Mouse (Mus musculus) heart, embryonic 10.5 days (tissue): ENCODE measurements around the gene Vps18. TPM values are rescaled to one million over a fixed set of nuclear protein-coding genes. Genes with fewer than 3 reads are reported as not detected.

Experiments
- DNase-seq: peaks from one replicate; pipeline ENCODE4 v3.0.0-alpha.2; 2017; ENCODE audit warnings: low spot score
- H3K27ac ChIP-seq: fragments of 300-500 bp; sonication (generic); 2 replicates; pipeline ENCODE4 v1.5.1; 2016; ENCODE audit warnings: mild to moderate bottlenecking
- H3K27me3 ChIP-seq: fragments of 300-500 bp; sonication (generic); 2 replicates; pipeline ENCODE4 v1.6.1; 2016; ENCODE audit warnings: mild to moderate bottlenecking; ENCODE audit not compliant: poor library complexity, insufficient read depth, severe bottlenecking
- H3K36me3 ChIP-seq: fragments of 300-500 bp; sonication (generic); 2 replicates; pipeline ENCODE4 v1.6.1; 2016; ENCODE audit warnings: mild to moderate bottlenecking, moderate library complexity
- H3K4me1 ChIP-seq: fragments of 300-500 bp; sonication (generic); 2 replicates; pipeline ENCODE4 v1.6.1; 2016; ENCODE audit warnings: mild to moderate bottlenecking
- H3K4me3 ChIP-seq: fragments of 300-500 bp; sonication (generic); 2 replicates; pipeline ENCODE4 v1.5.1; 2016; ENCODE audit warnings: mild to moderate bottlenecking, moderate library complexity
- H3K9me3 ChIP-seq: fragments of 300-500 bp; sonication (generic); 2 replicates; pipeline ENCODE4 v1.6.1; 2016; ENCODE audit warnings: mild to moderate bottlenecking, moderate library complexity
- WGBS: fragments of 180-500 bp; shearing (Covaris S2); methylation state at CpG from one replicate; pipeline ENCODE4 v1.1.7; 2016; 5-methylcytosine and 5-hydroxymethylcytosine counted together
- polyA plus RNA-seq: library from polyadenylated mRNA; unstranded; fragments of >200 nt; fragmentation: Nextera tagmentation; extraction: Ambion mirVana; gene quantifications from 2 replicates; pipeline ENCODE4 v1.2.1, GENCODE M21; 2016

The Vps18 gene
- polyA plus RNA-seq, 1 experiment from 2014 or later: 18.6 TPM

DNA sequence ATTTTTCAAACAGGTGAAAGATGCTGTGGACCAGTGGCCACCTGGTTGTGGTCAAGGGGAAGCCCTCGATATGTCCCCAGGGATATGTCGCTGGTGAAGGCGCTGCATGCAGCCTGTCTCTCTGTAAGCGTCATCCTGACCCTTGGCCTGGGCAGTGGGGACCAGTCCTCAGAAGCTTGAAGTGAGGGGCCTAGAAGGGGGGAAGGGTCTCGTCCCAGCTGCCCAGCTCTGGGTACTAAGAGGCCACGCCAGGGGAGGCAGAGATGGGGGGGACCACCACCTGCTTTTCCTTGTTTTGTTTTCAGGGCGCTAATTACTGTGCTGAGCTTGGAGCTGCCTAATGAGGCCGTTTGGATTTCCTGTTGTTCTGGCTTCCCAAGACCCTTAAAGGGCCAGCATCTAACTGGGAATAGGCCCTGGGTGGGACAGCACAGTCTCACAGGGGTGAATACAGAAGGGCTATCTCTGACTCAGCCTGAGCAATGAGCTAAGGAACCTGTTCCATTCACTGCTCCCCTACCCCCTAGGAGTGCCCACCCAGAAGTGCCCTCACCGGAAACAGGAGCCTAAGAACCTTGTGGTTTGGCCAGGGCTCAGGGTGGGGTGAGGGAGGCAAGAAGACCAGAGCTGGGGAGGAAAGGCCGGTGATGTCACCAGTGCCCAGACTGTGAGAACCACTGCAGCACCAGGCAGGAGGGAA, 25.4 kb downstream of the Vps18 start:
- H3K27ac ChIP-seq: peak overlapping the region; percentile 60; the same call in 1 of the 2 replicates
- 29% methylated on average over 10 of the region's 10 CpGs for WGBS
- no peak for DNase-seq
- peaks cover 43% of the 10 kb centered on the region for H3K4me1 ChIP-seq
- H3K4me3 ChIP-seq: no peak overlapping the region
- no peaks in the 10 kb centered on the region for H3K36me3 ChIP-seq
- H3K27me3 ChIP-seq: peaks cover 33% of the 10 kb centered on the region
- H3K9me3 ChIP-seq: 0 out of 2 replicates have a peak, but pooled peaks cover 3% of the 10 kb centered on the region

GRCm38 (mm10) chr2:119314742-119315310, 26.3 kb downstream of the Vps18 start:
- Histone ChIP-seq H3K9me3 (0 out of 2 replicates have a peak, but pooled peaks cover 3% of the 10 kb centered on the region), H3K27me3 (peaks cover 41% of the 10 kb centered on the region), H3K4me1 (peaks cover 43% of the 10 kb centered on the region), H3K27ac (peak overlapping the region; percentile 60; the same call in 1 of the 2 replicates), H3K4me3 (no peak overlapping the region), H3K36me3 (no peaks in the 10 kb centered on the region)
- no peak for DNase-seq
- 56% methylated on average over 12 of the region's 12 CpGs for WGBS

DNA sequence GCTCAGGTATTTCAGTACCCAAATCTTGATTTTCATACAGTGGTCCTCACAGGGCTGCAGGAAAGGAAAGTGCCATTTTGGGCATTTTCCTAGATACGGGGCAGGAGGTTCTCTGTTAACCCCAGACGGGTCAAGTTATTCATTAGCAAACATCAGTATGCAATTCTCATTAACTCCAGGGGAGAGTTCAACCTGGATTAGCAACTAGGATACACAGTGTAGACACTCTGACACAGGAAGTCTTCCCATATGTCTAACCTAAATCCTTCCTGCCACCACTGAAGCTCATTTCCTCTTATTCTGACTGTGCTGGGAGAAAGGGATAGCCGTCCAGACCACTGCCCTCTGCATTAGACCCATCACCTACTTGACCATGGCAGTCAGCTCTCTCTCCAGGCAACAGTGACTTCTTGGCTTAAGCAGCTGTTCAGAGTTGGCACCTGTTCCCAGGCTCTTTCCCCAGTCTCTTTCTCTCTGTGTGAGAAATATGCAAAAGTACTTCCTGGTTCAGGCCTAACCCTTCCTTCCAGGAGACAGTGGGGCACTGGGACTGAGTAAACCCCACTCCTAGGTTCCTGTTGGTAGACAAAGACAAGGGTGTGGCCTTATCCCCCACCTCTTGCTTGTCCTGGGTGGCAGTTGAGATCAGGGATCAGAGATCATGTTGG, 29.6 kb downstream of the Vps18 start:
- WGBS: 61% methylated on average over 3 of the region's 3 CpGs
- H3K27ac ChIP-seq: no peak overlapping the region
- H3K36me3 ChIP-seq: no peaks in the 10 kb centered on the region
- peaks cover 71% of the 10 kb centered on the region for H3K27me3 ChIP-seq
- no peak for DNase-seq
- peaks cover 47% of the 10 kb centered on the region for H3K4me1 ChIP-seq
- no peak overlapping the region for H3K4me3 ChIP-seq
- 0 out of 2 replicates have a peak, but pooled peaks cover 3% of the 10 kb centered on the region for H3K9me3 ChIP-seq

GRCm38 (mm10) chr2:119320571-119320970, 32.0 kb downstream of the Vps18 start:
- no peak overlapping the region for H3K4me3 ChIP-seq
- WGBS: 60% methylated on average over 8 of the region's 8 CpGs
- peaks cover 73% of the 10 kb centered on the region for H3K27me3 ChIP-seq
- H3K36me3 ChIP-seq: no peaks in the 10 kb centered on the region
- 0 out of 2 replicates have a peak, but pooled peaks cover 3% of the 10 kb centered on the region for H3K9me3 ChIP-seq
- DNase-seq: no peak
- H3K4me1 ChIP-seq: peaks cover 47% of the 10 kb centered on the region
- H3K27ac ChIP-seq: no peak overlapping the region

DNA sequence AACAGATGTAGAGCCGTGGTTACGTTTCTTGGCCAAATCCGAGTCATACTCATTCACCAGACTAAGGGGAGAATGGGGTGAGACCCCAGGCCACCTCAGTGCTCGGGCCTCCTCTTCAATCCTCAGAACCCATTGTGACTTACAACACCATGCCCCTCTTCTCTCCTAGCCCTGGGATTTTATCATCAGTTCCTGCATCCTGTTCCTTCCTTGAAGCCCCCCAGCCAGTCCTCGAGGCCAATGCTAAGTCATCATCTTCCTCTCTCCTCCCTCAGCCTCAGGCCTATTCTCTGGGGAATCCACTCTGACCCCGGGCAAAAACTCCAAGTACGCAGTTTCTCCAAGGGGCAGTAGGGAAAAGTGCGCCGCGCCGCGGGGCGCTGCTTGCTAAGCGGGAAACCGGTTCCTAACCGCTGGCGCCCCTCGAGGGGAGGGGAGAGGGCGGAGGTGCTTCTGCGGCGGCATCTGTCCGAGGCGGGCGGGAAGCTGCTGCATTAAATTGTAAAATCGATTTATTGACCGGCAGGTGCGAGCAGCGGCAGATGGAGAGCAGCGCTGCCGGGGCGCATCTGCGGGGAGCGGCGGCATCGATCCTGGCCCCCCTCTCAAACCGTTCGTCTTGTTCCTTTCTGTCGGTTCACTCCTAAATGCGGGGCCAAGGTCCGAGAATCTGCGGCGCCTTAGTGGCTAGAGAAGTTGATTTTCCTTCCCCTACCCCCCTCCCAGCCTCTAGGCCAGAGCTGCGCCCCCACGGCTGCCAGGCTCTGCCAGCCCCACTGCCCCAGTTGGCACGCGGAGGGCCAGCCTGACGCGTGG, 33.4 kb downstream of the Vps18 start:
- DNase-seq: no peak
- H3K27ac ChIP-seq: peak overlapping the region; percentile 65
- no peaks in the 10 kb centered on the region for H3K36me3 ChIP-seq
- peaks cover 86% of the 10 kb centered on the region for H3K27me3 ChIP-seq
- H3K9me3 ChIP-seq: no peaks in the 10 kb centered on the region
- H3K4me1 ChIP-seq: peaks cover 61% of the 10 kb centered on the region
- peak overlapping the region; percentile 55 for H3K4me3 ChIP-seq
- 4% methylated on average over 48 of the region's 48 CpGs for WGBS

DNA sequence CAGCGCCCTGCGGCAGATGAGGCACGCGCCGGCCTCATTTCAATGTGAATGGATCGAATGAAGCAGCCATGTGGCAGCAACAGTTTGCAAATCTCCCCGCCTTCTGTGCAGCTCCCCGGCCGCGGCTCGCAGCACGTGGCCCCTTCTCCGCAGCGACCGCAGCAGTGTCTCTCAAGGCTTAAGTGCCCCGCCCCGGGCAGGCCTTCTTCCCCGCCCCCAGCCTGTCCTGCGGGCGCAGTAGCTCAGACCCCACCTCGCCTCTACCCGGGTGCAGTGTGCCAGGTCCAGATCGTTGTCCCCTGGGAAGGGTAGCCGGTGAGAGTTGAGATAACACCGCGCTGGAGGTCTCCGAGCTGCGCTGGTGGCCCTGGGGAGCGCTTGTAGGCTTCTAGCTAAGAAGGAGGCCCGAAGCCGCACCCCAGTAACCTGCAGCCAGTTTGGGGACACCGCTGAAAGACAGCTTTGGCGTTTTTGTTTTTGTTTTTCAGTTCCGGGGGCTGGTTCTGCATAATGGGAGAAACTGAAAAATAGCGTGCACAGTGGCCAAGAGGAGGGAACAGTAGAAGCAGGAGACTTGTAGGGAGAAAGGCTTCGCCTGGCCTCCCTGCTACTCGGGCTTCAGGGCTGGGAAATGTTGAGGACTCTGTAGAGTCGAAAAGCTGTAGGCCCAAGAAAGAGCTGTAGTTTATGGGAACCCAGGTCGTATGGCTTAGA, 34.2 kb downstream of the Vps18 start:
- Histone ChIP-seq H3K36me3 (no peaks in the 10 kb centered on the region), H3K27me3 (peaks cover 94% of the 10 kb centered on the region), H3K4me3 (peak overlapping the region; percentile 55), H3K27ac (peak overlapping the region; percentile 65), H3K9me3 (no peaks in the 10 kb centered on the region), H3K4me1 (peaks cover 64% of the 10 kb centered on the region)
- DNase-seq: no peak
- WGBS: 4% methylated on average over 39 of the region's 39 CpGs

DNA sequence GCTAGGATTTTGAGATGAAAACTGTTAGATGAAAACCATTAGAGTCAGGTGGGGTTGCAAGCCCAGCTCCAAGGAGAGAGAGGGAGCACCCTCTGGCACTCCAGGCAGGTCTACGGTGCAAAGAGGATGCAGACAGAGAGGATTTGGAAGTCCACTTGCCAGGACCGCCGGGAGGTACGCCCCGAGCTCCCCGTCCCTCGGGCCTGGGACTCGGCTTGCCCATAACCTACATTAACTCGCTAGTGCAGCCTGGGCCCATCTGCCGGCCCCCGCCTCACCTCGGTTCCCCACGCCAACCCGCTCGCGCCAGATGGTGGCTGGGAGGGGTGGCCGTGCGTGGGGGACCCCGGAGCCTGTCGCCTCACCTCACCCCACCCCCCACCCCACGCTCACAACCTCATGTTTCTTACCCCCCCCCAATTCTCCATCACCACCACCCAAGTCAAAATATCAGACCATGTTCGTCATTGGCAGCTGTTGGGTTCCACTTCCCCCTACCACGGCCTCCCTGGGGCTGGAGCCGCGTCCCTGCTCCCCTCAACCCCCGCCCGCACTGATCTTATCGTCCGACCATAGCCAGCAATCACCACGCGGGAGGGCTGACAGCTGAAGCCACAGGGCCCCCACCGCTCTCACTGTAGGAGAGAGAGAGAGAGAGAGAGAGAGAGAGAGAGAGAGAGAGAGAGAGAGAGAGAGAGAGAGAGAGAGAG, 35.5 kb downstream of the Vps18 start:
- DNase-seq: no peak
- 3% methylated on average over 30 of the region's 32 CpGs for WGBS
- peaks cover 70% of the 10 kb centered on the region for H3K4me1 ChIP-seq

DNA sequence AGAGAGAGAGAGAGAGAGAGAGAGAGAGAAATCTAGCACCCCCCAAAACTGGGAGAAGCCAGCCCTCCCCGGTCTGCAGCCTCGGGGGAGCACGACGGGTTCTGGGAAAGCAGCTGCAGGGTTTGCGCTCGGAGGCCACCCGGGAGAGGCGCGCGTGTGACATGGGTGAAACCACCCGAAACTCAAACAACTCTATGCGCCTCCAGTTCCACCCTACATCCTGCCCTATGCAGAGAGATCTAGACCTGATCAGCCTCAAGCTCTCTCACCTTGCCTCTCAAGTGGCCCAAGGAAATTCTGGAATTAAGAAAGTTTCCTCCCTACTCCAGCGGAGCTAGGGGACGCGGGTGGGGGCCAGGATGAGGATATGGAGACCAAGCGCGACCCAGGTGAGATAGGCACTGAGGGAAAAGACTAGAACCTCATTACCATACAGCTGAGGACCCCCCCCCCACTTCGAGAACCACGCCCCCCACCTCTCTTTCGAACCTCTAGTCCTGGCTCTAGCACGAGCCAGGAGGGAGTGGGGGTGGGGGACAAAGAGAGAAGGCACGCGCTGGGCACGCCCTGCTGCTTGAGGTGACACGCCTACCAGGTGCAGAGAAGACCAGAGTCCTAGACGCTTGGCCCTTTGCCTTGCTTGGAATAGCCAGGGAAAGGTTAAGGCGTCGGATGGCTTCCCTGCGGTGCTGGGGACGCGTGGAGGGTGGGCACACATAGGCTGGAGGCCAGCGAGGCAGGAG, 36.2 kb downstream of the Vps18 start:
- H3K4me3 ChIP-seq: peak overlapping the region; percentile 73
- H3K27ac ChIP-seq: peak overlapping the region; percentile 72; the same call in 1 of the 2 replicates
- H3K9me3 ChIP-seq: no peaks in the 10 kb centered on the region
- peaks cover 99% of the 10 kb centered on the region for H3K27me3 ChIP-seq
- peaks cover 70% of the 10 kb centered on the region for H3K4me1 ChIP-seq
- under 1% methylated on average over 32 of the region's 32 CpGs for WGBS
- H3K36me3 ChIP-seq: no peaks in the 10 kb centered on the region
- DNase-seq: no peak

More for the DNA sequence above, 35.5 kb downstream of the Vps18 start:
- H3K36me3 ChIP-seq: no peaks in the 10 kb centered on the region
- H3K27me3 ChIP-seq: peaks cover 98% of the 10 kb centered on the region
- H3K9me3 ChIP-seq: no peaks in the 10 kb centered on the region
- H3K27ac ChIP-seq: peak overlapping the region; percentile 8; the same call in 1 of the 2 replicates
- peak overlapping the region; percentile 73 for H3K4me3 ChIP-seq

GRCm38 (mm10) chr2:119325568-119326143, 37.1 kb downstream of the Vps18 start, which contains the start of gene Dll4:
Dll4 (plus strand) TSS chr2:119325784.
- peak within 1 kb of the TSS; percentile 73 for H3K4me3 ChIP-seq
- WGBS: under 1% methylated on average over 33 of the region's 33 CpGs
- no peaks in the 10 kb centered on the region for H3K9me3 ChIP-seq
- H3K27me3 ChIP-seq: peaks cover 100% of the 10 kb centered on the region
- DNase-seq: no peak
- H3K36me3 ChIP-seq: no peaks in the 10 kb centered on the region
- H3K27ac ChIP-seq: peak within 1 kb of the TSS; percentile 72
- H3K4me1 ChIP-seq: peaks cover 68% of the 10 kb centered on the region

DNA sequence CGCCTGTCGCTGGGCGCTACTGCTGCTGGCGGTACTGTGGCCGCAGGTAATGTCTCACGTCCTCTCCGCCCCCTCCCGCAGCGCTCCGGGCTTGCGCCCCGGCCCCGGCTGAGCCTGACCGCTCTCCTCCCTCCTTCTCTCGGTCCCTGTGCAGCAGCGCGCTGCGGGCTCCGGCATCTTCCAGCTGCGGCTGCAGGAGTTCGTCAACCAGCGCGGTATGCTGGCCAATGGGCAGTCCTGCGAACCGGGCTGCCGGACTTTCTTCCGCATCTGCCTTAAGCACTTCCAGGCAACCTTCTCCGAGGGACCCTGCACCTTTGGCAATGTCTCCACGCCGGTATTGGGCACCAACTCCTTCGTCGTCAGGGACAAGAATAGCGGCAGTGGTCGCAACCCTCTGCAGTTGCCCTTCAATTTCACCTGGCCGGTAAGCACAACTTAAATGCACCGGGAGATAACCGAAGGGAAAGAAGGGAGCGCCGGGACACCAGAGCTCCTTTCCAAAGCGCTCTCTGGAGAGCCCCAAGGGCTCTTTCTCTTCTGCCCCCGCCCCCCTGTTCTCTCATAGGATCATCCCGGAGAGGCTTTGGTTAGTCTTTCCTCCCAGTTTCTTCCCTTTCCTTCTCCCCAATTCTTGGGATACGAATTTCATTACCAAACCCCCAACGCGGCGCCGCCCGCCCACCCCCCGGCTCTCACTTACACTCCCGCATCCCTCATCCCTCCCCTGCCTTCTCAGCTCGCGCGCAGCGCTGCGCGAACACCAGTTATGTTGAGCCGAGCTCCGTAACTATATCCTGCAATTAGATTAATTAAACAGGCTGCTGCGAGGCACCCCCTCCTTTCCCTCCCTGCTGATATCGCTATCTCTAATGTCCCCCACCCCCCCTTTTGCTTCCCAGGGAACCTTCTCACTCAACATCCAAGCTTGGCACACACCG, 37.9 kb downstream of the Vps18 start:
- WGBS: under 1% methylated on average over 58 of the region's 61 CpGs

More for the DNA sequence above, 37.9 kb downstream of the Vps18 start:
- H3K36me3 ChIP-seq: no peaks in the 10 kb centered on the region
- H3K27me3 ChIP-seq: peaks cover 100% of the 10 kb centered on the region
- peaks cover 60% of the 10 kb centered on the region for H3K4me1 ChIP-seq
- H3K4me3 ChIP-seq: peak overlapping the region; percentile 73
- DNase-seq: no peak
- peak overlapping the region; percentile 72 for H3K27ac ChIP-seq
- H3K9me3 ChIP-seq: no peaks in the 10 kb centered on the region
